Mouse (Mus musculus) spleen, postnatal 14 days (tissue): ENCODE measurements around the gene Polk.
A peak's percentile ranks its signal among the peaks of the same experiment; 100 is the strongest.

Experiments
- DNase-seq, 2 experiments: peaks; one replicate each; pipeline ENCODE4 v3.0.0; 2021 to 2022; ENCODE audit warnings: low spot score in 2 of 2

Gene Polk

GRCm38 (mm10) chr13:96542081-96542889 is at the start of gene Polk, which contains the start of gene Col4a3bp:
Polk (minus strand) TSS chr13:96542579.
Col4a3bp (plus strand) TSS chr13:96542618.
- DNase-seq, result peak; percentile 89 to 94

GRCm38 (mm10) chr13:96588642-96589041 is 46.3 kb upstream of the Polk start:
- DNase-seq, result no peak

- no peak for DNase-seq
These were observed 44.2 kb upstream of the Polk start for GRCm38 (mm10) chr13:96586540-96586939.

GRCm38 (mm10) chr13:96584201-96584600 is 41.8 kb upstream of the Polk start:
- DNase-seq, result no peak

- DNase-seq, result no peak
These were observed 37.6 kb upstream of the Polk start for GRCm38 (mm10) chr13:96579979-96580378.

GRCm38 (mm10) chr13:96579104-96579503 is 36.7 kb upstream of the Polk start:
- DNase-seq, result no peak

GRCm38 (mm10) chr13:96574170-96574569 is 31.8 kb upstream of the Polk start:
- no peak for DNase-seq

GRCm38 (mm10) chr13:96571016-96571361 is 28.6 kb upstream of the Polk start:
- DNase-seq, result no peak

GRCm38 (mm10) chr13:96570313-96571015 is 28.1 kb upstream of the Polk start:
- no peak for DNase-seq

- no peak for DNase-seq
These were observed 25.6 kb upstream of the Polk start for GRCm38 (mm10) chr13:96567977-96568376.

- DNase-seq, result no peak
These were observed 12.7 kb upstream of the Polk start for GRCm38 (mm10) chr13:96555099-96555498.

GRCm38 (mm10) chr13:96547941-96548340 is 5.6 kb upstream of the Polk start:
- no peak for DNase-seq

- no peak for DNase-seq
These were observed 4.9 kb upstream of the Polk start for GRCm38 (mm10) chr13:96547250-96547649.

- DNase-seq, result peak in 1 of 2 experiments; percentile 4
These were observed 2.1 kb upstream of the Polk start for GRCm38 (mm10) chr13:96544506-96544905.

- DNase-seq, result peak; percentile 36 to 55
These were observed 817 bp upstream of the Polk start for GRCm38 (mm10) chr13:96542901-96543891.

- DNase-seq, result no peak
These were observed 998 bp downstream of the Polk start for GRCm38 (mm10) chr13:96541381-96541780.

GRCm38 (mm10) chr13:96538103-96538502 is 4.3 kb downstream of the Polk start:
- no peak for DNase-seq

- DNase-seq, result no peak
These were observed 5.4 kb downstream of the Polk start for GRCm38 (mm10) chr13:96536821-96537572.

- no peak for DNase-seq
These were observed 8.6 kb downstream of the Polk start for GRCm38 (mm10) chr13:96533742-96534141.

- DNase-seq, result no peak
These were observed 10.2 kb downstream of the Polk start for GRCm38 (mm10) chr13:96532176-96532575.

- DNase-seq, result no peak
These were observed 12.3 kb downstream of the Polk start for GRCm38 (mm10) chr13:96530064-96530463.
